Mouse (Mus musculus) megakaryocyte, embryonic 14.5 days (primary cell): ENCODE results near the gene Btbd19. TPM values are rescaled to one million over a fixed set of nuclear protein-coding genes. Genes with fewer than 3 reads are reported as not detected.

Experiments used
- H3K27me3 ChIP-seq: replicated peaks from 2 replicates; pipeline ENCODE3; 2012; ENCODE audit warnings: inconsistent platforms
- H3K36me3 ChIP-seq: replicated peaks from 2 replicates; pipeline ENCODE3; 2012; ENCODE audit warnings: low read length, inconsistent platforms, mixed read lengths
- H3K4me1 ChIP-seq: 2 replicates; pipeline ENCODE4 v1.6.1; 2012; ENCODE audit warnings: inconsistent platforms
- H3K4me3 ChIP-seq: replicated peaks from 2 replicates; pipeline ENCODE3; 2012; ENCODE audit warnings: moderate library complexity, mild to moderate bottlenecking, inconsistent platforms
- H3K9me3 ChIP-seq: 2 replicates; pipeline ENCODE4 v1.6.1; 2012; ENCODE audit warnings: inconsistent platforms
- FLI1 ChIP-seq: IDR thresholded peaks from 2 replicates; pipeline ENCODE4 v1.6.1; 2012; ENCODE audit warnings: low read length, inconsistent platforms, mixed read lengths
- GATA1 ChIP-seq: IDR thresholded peaks from 3 replicates; pipeline ENCODE4 v1.6.1; 2012; ENCODE audit warnings: mixed read lengths, low read length, inconsistent platforms, borderline replicate concordance
- polyA plus RNA-seq: library from polyadenylated mRNA; stranded (reverse); fragments of >175 nt; gene quantifications from 2 replicates; pipeline ENCODE4 v1.2.3, GENCODE M21; 2012; ENCODE audit warnings: low replicate concordance; ENCODE audit not compliant: insufficient read depth

The Btbd19 gene
- polyA plus RNA-seq = 12.4 and 46.5 TPM in 2 replicates

DNA sequence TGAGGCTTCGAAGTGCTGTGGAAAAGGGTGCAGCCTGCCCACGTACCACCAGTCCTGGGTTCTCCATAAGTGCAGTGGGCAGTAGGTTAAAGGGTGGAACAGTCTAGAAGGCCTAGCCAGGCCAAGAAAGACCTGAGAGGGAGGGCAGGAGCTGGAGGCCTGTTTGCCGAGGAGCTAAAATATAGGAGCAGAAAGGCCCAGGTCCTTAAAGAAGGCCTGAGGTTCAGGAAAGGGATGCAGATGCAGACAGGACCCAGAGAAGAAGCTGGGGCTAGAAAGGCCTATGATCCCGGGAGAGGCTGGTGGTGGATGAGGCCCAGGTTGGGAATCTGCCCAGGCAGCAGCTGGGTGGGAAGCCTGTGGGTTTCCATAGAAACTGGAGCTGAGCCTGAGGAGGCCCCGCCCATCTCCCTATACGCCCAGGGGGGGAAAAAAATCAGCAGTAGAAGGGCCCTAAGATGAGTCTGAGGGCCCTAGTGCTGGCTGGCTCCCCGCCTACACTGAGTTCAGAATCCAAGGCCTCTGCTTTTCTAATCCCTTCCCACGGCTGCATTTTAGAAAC lies at the start of gene Btbd19:
TSS of gene Btbd19 (minus strand) at position 378 of the 562 bp plus-strand sequence.
- Histone ChIP-seq H3K4me3 (peak within 1 kb of the TSS; percentile 91), H3K4me1 (peaks cover 94% of the 10 kb centered on the region), H3K36me3 (peaks cover 44% of the 10 kb centered on the region), H3K9me3 (no peaks in the 10 kb centered on the region), H3K27me3 (no peaks in the 10 kb centered on the region)
- TF ChIP-seq FLI1 = no peak
- no peak for TF ChIP-seq GATA1

DNA sequence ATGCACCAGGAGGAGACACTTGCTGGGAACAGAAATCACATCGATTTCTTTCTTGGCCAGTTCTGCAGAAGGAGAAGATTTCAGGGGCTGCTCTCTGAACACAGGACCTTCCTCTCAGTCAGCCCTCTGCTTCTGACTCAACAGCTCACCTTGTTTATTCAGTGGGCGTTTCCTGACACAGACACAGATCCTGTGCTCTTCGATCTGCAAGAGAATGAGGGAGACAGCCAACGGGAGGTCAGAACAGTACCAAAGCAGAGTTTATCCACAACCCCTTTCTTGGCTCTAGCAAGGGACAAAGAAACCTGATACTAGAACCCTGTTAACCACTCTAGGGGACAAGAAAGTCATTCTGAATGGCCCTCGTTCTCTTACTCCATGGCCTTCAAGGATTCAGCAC lies 44.4 kb upstream of the Btbd19 start:
- no peaks in the 10 kb centered on the region for H3K4me1 ChIP-seq
- H3K9me3 ChIP-seq = no peaks in the 10 kb centered on the region
- peaks cover 99% of the 10 kb centered on the region for H3K36me3 ChIP-seq
- no peak overlapping the region for H3K4me3 ChIP-seq
- H3K27me3 ChIP-seq = no peaks in the 10 kb centered on the region
- TF ChIP-seq FLI1 (no peak), GATA1 (no peak)

- Histone ChIP-seq H3K4me3 (no peak overlapping the region), H3K9me3 (no peaks in the 10 kb centered on the region), H3K36me3 (peaks cover 74% of the 10 kb centered on the region), H3K4me1 (peaks cover 5% of the 10 kb centered on the region; the same call in 1 of the 2 replicates), H3K27me3 (no peaks in the 10 kb centered on the region)
- TF ChIP-seq GATA1 = no peak
- TF ChIP-seq FLI1 = no peak
Measured at GRCm38 (mm10) chr4:117161183-117161582, 35.7 kb upstream of the Btbd19 start.

DNA sequence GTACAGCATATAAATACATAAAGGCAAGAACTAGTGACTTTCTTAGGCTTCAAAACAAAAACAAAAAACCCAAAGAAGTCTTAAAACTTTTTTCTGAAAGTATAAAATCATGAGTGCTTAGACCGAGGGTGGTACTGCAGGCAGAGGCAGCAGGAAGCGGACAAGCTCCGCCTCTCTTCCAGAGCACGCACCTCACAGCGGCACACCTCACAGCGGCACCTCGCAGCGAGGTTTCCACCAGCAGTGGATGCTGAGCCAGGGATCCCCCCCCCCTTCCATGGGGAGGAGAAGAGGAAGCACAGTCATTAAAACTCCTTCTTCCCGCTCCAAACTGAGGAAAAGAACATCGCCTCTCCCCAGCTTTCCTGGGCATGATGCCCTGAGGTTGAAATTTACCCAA lies 34.1 kb upstream of the Btbd19 start:
- H3K4me1 ChIP-seq = peaks cover 10% of the 10 kb centered on the region
- TF ChIP-seq GATA1 = no peak
- TF ChIP-seq FLI1 = no peak
- H3K36me3 ChIP-seq = peaks cover 64% of the 10 kb centered on the region
- no peaks in the 10 kb centered on the region for H3K27me3 ChIP-seq
- no peak overlapping the region for H3K4me3 ChIP-seq
- no peaks in the 10 kb centered on the region for H3K9me3 ChIP-seq

GRCm38 (mm10) chr4:117156372-117156771 lies 30.8 kb upstream of the Btbd19 start:
- H3K4me1 ChIP-seq = peaks cover 40% of the 10 kb centered on the region
- peaks cover 65% of the 10 kb centered on the region for H3K36me3 ChIP-seq
- no peaks in the 10 kb centered on the region for H3K27me3 ChIP-seq
- TF ChIP-seq FLI1 = no peak
- TF ChIP-seq GATA1 = no peak
- no peaks in the 10 kb centered on the region for H3K9me3 ChIP-seq
- H3K4me3 ChIP-seq = peak overlapping the region; percentile 95

DNA sequence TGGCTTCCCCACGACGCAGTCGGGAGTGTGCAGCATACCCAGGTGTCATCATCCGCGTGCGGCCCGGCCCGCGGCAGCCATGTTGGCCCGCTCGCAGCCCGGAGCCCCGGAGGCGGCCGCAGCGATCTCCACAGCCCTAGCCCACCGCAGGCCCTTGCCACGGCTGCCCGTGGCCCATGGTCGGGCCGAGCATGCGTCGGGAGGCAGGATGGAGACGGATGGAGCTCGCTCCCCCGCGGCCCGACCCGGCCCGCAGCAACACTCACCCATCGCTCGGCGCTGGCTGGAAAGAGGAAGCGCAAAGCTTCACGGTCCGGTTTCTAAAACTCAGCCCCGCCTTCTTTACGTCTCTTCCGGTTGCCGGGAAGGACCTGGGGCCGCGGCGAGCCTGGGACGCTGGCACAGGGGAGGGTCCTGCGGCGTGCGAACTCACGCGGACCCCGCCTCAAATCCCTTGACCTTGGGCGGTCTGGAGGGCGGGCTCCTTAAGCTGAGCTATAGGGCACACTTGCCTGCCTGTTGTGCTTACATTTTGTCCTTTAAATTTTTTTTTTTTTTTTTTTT lies 30.3 kb upstream of the Btbd19 start, which contains the start of gene Rps8:
TSS of gene Rps8 (minus strand) at position 452 of the 564 bp plus-strand sequence.
- Histone ChIP-seq H3K9me3 (no peaks in the 10 kb centered on the region), H3K36me3 (peaks cover 65% of the 10 kb centered on the region), H3K4me3 (peak within 1 kb of the TSS; percentile 95), H3K27me3 (no peaks in the 10 kb centered on the region), H3K4me1 (peaks cover 42% of the 10 kb centered on the region)
- TF ChIP-seq GATA1 (no peak), FLI1 (no peak)

DNA sequence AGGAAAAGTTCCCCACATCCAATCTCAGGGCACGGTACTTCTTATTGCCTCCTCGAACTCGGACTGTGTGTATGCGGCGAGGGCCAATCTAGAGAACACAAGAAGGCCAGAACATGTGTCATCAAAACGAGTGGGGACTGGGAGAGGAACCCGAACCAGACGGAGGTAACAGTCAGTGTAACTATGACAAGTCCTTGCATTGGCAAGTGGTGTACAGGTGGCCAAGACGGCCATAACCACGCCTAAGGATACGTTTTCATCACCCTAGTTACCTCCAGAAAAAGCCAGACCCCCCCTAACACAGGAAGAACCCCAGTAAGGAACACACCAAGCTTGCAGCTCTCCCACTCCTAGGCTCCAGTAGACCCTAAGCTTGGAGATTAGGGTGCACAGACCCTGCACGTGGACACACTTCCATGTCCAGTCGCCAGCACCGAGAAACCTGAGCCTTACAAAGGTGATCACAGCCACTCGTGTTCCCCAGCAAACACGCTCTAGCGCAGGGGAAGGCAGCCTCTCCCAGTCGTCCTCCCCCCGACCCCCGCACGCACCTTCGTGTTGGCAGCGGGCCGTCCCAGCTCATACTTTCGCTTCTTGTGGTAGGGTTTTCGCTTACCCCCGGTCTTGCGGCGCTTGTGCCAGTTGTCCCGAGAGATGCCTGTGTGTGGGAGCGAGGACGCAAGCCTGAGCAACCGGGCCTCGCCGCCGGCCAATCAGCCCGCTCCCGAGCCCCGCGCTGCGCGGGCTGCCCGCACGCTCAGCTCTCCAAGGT lies 29.7 kb upstream of the Btbd19 start:
- TF ChIP-seq GATA1 = no peak
- TF ChIP-seq FLI1 = no peak
- peaks cover 66% of the 10 kb centered on the region for H3K36me3 ChIP-seq
- H3K4me3 ChIP-seq = peak overlapping the region; percentile 95
- no peaks in the 10 kb centered on the region for H3K27me3 ChIP-seq
- H3K9me3 ChIP-seq = no peaks in the 10 kb centered on the region
- H3K4me1 ChIP-seq = peaks cover 45% of the 10 kb centered on the region

DNA sequence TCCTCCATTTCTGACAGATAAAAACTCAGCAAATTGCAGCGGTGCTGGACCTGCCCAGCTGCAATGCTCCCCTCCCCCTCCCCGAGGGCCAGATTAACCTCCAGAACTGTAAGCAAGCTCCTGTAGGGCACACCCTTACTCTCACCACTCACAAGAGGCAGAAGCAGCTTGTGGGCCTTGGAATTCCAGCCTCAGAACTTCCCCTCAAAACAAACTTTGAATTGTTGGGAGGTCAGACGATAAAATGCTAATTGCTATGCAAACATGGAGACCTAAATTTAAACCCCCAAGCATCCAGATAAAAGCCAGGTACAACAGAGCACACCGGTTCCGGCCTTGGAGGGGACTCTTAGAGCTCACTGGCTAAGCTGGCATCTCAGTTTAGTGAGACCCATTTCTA lies 27.2 kb upstream of the Btbd19 start:
- H3K36me3 ChIP-seq = peaks cover 72% of the 10 kb centered on the region
- no peaks in the 10 kb centered on the region for H3K27me3 ChIP-seq
- no peak overlapping the region for H3K4me3 ChIP-seq
- no peak for TF ChIP-seq FLI1
- no peaks in the 10 kb centered on the region for H3K9me3 ChIP-seq
- H3K4me1 ChIP-seq = peaks cover 62% of the 10 kb centered on the region

- TF ChIP-seq FLI1 = no peak
- no peak for TF ChIP-seq GATA1
- Histone ChIP-seq H3K36me3 (peaks cover 72% of the 10 kb centered on the region), H3K27me3 (no peaks in the 10 kb centered on the region), H3K9me3 (no peaks in the 10 kb centered on the region), H3K4me3 (no peak overlapping the region), H3K4me1 (peaks cover 62% of the 10 kb centered on the region)
Measured at GRCm38 (mm10) chr4:117151416-117151815, 25.9 kb upstream of the Btbd19 start.

DNA sequence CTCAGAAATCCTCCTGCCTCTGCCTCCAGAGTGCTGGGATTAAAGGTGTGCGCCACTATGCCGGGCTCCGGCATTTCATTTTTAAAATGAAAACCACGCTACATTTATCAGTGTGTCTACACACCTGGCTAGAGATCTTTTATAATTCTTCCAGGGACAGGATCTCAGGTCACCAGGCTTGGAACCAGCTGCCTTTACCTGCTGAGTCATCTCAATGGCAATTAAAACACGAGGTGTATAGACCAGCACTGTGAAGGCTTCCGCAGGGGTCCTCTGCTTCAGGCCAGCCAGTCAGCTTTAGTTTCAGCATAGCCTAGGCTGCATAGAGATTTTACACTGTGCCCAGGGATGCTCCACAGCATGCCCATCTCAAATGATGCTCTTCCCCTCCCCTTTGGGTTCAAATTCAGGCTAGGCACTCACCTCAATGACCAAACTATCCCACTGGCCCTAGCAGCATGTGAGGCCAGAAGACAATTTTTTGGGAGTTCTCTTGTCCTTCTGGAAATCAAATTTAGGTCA lies 24.7 kb upstream of the Btbd19 start:
- TF ChIP-seq GATA1 = no peak
- TF ChIP-seq FLI1 = no peak
- Histone ChIP-seq H3K4me3 (no peak overlapping the region), H3K36me3 (peaks cover 72% of the 10 kb centered on the region), H3K9me3 (no peaks in the 10 kb centered on the region), H3K4me1 (peaks cover 72% of the 10 kb centered on the region), H3K27me3 (peaks cover under 1% of the 10 kb centered on the region)
